Mouse (Mus musculus) hindlimb bud, embryonic 11.5 days (tissue): ENCODE measurements at regions not wholly inside any gene's neighbourhood (a gene's known extent, or its start where the extent isn't known, plus 50 kb on each side); places are given as distances from the start of the nearest gene placed in this dataset.
"Not testable (repeated sequence)": the region's sequence is repeated elsewhere in the genome, so short reads cannot be mapped to it uniquely, and the experiment has no call there.

Source experiments
- DNase-seq: peaks from one replicate; pipeline ENCODE4 v3.0.0-alpha.2; 2012; ENCODE audit warnings: low read depth, low spot score; ENCODE audit errors: extremely low spot score

- no peak for DNase-seq
Measured at GRCm38 (mm10) chr2:162867516-162868029, 63.8 kb upstream of the Srsf6 start.

- no peak for DNase-seq
Measured at GRCm38 (mm10) chr2:162866613-162867314, 64.6 kb upstream of the Srsf6 start.

GRCm38 (mm10) chr2:162864571-162864970 lies 66.8 kb upstream of the Srsf6 start:
- no peak for DNase-seq

- DNase-seq: no peak
Measured at GRCm38 (mm10) chr2:162854606-162855005, 76.7 kb upstream of the Srsf6 start.

- no peak for DNase-seq
Measured at GRCm38 (mm10) chr2:162853576-162853975, 77.8 kb upstream of the Srsf6 start.

- DNase-seq: not testable (repeated sequence)
Measured at GRCm38 (mm10) chr2:162841761-162842160, 89.6 kb upstream of the Srsf6 start.

GRCm38 (mm10) chr2:162837776-162838175 lies 93.6 kb upstream of the Srsf6 start:
- no peak for DNase-seq

GRCm38 (mm10) chr2:162833741-162834140 lies 97.6 kb upstream of the Srsf6 start:
- no peak for DNase-seq

GRCm38 (mm10) chr2:162818787-162819186 lies 112.5 kb upstream of the Srsf6 start:
- no peak for DNase-seq

GRCm38 (mm10) chr2:162814205-162814604 lies 117.1 kb upstream of the Srsf6 start:
- no peak for DNase-seq

GRCm38 (mm10) chr2:162807747-162808146 lies 123.6 kb upstream of the Srsf6 start:
- DNase-seq: no peak

GRCm38 (mm10) chr2:162796528-162796927 lies 134.8 kb upstream of the Srsf6 start:
- no peak for DNase-seq

- DNase-seq: no peak
Measured at GRCm38 (mm10) chr2:162794285-162794684, 133.3 kb upstream of the Ptprt start.

- no peak for DNase-seq
Measured at GRCm38 (mm10) chr2:162791374-162792098, 130.6 kb upstream of the Ptprt start.

GRCm38 (mm10) chr2:162784176-162784813 lies 123.3 kb upstream of the Ptprt start:
- no peak for DNase-seq

- DNase-seq: no peak
Measured at GRCm38 (mm10) chr2:162781599-162781998, 120.7 kb upstream of the Ptprt start.

- DNase-seq: no peak
Measured at GRCm38 (mm10) chr2:162776542-162776941, 115.6 kb upstream of the Ptprt start.

GRCm38 (mm10) chr2:162772520-162772919 lies 111.6 kb upstream of the Ptprt start:
- DNase-seq: no peak

- DNase-seq: no peak
Measured at GRCm38 (mm10) chr2:162769711-162770428, 108.9 kb upstream of the Ptprt start.

- DNase-seq: no peak
Measured at GRCm38 (mm10) chr2:162764059-162764458, 103.1 kb upstream of the Ptprt start.

GRCm38 (mm10) chr2:162740523-162740922 lies 79.6 kb upstream of the Ptprt start:
- no peak for DNase-seq
